Mouse (Mus musculus) stomach, postnatal 0 days (tissue): ENCODE data around the gene Ano2. TPM values are rescaled to one million over a fixed set of nuclear protein-coding genes. Genes with fewer than 3 reads are reported as not detected.

Source experiments
- ATAC-seq: fragments of 200-750 bp; cut with Nextera tagmentation; 2 replicates; pipeline ENCODE4 v1.8.0; 2017; ENCODE audit not compliant: low FRiP score, low TSS enrichment
- DNase-seq: peaks from one replicate; pipeline ENCODE4 v3.0.0-alpha.2; 2016; ENCODE audit warnings: low spot score
- H3K27ac ChIP-seq: fragments of 300-500 bp; sonication (generic); replicated peaks from 2 replicates; pipeline ENCODE4 v1.5.1; 2014; ENCODE audit warnings: mild to moderate bottlenecking, control low read depth
- H3K27me3 ChIP-seq: fragments of 300-500 bp; sonication (generic); 2 replicates; pipeline ENCODE4 v1.6.1; 2014; ENCODE audit warnings: low read length; ENCODE audit not compliant: control insufficient read depth, insufficient read depth
- H3K36me3 ChIP-seq: fragments of 300-500 bp; sonication (generic); 2 replicates; pipeline ENCODE4 v1.6.1; 2014; ENCODE audit warnings: low read length, mixed read lengths; ENCODE audit not compliant: control insufficient read depth, insufficient read depth
- H3K4me1 ChIP-seq: fragments of 300-500 bp; sonication (generic); replicated peaks from 2 replicates; pipeline ENCODE4 v1.6.1; 2014; ENCODE audit warnings: antibody characterized with exemption; ENCODE audit not compliant: control insufficient read depth, insufficient read depth
- H3K4me2 ChIP-seq: fragments of 300-500 bp; sonication (generic); replicated peaks from 2 replicates; pipeline ENCODE4 v1.6.1; 2014; ENCODE audit warnings: low read depth, mild to moderate bottlenecking, control low read depth, moderate library complexity
- H3K4me3 ChIP-seq: fragments of 300-500 bp; sonication (generic); 2 replicates; pipeline ENCODE4 v1.5.1; 2014; ENCODE audit warnings: low read depth, low read length, control low read depth
- H3K9ac ChIP-seq: fragments of 300-500 bp; sonication (generic); 2 replicates; pipeline ENCODE4 v1.6.1; 2014; ENCODE audit warnings: mild to moderate bottlenecking, low read length, control low read depth, mixed read lengths
- H3K9me3 ChIP-seq: fragments of 300-500 bp; sonication (generic); 2 replicates; pipeline ENCODE4 v1.6.1; 2016; ENCODE audit warnings: low read length; ENCODE audit not compliant: control insufficient read depth
- CTCF ChIP-seq: IDR thresholded peaks from 2 replicates; pipeline ENCODE4 v1.5.1; 2016; ENCODE audit warnings: antibody characterized with exemption, low read depth, mild to moderate bottlenecking, moderate library complexity
- EP300 ChIP-seq: optimal IDR thresholded peaks from 2 replicates; pipeline ENCODE3; 2016; ENCODE audit warnings: antibody characterized with exemption
- WGBS: fragments of 180-500 bp; shearing (Covaris S2); extraction: QIAGEN DNeasy Blood & Tissue Kit; methylation state at CpG from one replicate; pipeline ENCODE4 v1.1.7; 2014; 5-methylcytosine and 5-hydroxymethylcytosine counted together
- polyA plus RNA-seq: library from polyadenylated mRNA; unstranded; fragments of >200 nt; fragmentation: Nextera tagmentation; extraction: Ambion mirVana; gene quantifications from 2 replicates; pipeline ENCODE4 v1.2.1, GENCODE M21; 2015

Ano2 gene
- polyA plus RNA-seq, 1 experiment from 2014 or later, result 0.17 TPM

DNA sequence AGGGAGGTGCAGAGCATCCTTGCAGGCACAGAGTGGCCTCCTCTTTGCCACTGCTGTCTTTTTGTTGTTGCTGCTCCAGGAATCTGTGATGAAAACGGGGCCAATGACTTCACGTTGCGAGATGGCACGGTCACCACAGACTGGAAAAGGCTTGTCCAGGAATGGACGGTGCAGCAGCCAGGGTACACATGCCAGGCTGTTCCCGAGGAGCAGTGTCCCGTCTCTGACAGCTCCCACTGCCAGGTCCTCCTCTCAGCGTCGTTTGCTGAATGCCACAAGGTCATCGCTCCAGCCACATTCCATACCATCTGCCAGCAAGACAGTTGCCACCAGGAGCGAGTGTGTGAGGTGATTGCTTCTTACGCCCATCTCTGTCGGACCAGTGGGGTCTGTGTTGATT, 33.3 kb upstream of the Ano2 start:
- no peak for ATAC-seq
- no peak for TF ChIP-seq CTCF
- no peak for TF ChIP-seq EP300

DNA sequence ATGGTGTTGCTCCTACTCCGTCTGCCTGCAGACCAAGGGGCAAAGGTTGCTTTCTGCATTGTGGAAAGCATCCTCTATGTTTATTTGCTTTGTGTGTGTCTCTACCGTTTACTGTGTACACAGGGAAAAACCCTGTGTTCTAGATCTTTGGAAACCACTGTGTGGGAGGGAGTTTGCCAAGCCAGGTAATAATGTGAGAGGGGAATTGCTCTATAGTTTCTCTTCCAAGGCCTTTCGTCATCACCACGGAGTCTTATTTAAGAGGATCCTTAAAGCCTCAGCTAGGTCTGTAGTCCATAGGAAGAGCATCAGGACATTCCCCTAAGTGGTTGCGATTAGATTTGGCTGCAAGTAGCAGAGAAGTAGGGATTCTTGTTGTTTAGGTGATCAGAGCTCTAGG, 32.3 kb upstream of the Ano2 start:
- DNase-seq, result no peak
- ATAC-seq, result no peak
- Histone ChIP-seq H3K36me3 (no peaks in the 10 kb centered on the region), H3K4me2 (no peak overlapping the region), H3K4me3 (no peak overlapping the region), H3K9me3 (no peaks in the 10 kb centered on the region), H3K27ac (no peak overlapping the region), H3K4me1 (no peaks in the 10 kb centered on the region), H3K27me3 (no peaks in the 10 kb centered on the region), H3K9ac (no peak overlapping the region)
- WGBS, result 74% methylated on average over 5 of the region's 5 CpGs
- TF ChIP-seq EP300 (no peak), CTCF (no peak)

More for the DNA sequence above, 33.3 kb upstream of the Ano2 start:
- Histone ChIP-seq H3K9ac (no peak overlapping the region), H3K36me3 (no peaks in the 10 kb centered on the region), H3K27me3 (no peaks in the 10 kb centered on the region), H3K27ac (no peak overlapping the region), H3K4me3 (no peak overlapping the region), H3K9me3 (no peaks in the 10 kb centered on the region), H3K4me2 (no peak overlapping the region), H3K4me1 (no peaks in the 10 kb centered on the region)
- WGBS, result 81% methylated on average over 13 of the region's 13 CpGs
- DNase-seq, result no peak

DNA sequence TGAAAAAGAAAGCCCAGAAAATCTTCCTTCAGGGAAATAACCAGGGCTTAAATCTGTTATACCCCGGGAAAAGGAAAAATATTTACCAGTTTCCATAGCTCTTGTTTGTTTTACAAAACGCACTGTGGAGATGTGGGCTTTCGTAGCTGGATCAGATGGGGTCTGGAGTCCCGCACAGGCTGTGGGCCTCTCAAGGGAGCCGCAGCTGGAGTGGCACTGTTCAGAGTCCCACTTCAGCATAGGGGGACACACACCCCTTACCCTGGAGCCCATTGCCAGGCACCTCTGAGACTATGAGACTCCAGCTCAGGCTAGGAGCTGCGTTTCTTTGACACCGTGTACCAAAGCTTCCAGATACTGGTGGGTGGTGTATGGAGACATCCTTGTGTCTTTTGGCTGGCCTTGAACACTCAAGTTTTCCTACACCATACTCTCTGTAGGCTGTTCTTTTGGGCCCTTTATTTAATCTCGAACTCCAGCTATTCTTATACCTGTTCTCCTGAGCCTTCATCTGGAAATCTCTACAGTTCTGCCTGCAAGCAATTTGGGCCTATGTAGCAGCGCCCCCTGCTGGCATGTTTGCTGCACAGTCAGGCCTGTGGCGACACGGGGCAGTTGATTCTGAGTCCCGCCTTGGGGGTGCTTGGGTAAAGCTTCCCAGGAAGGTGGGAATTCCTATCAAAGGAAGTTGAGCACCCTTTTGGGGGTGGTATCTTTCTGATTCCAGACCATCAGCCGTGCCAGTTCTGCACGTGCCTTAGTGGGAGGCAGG, 28.9 kb upstream of the Ano2 start:
- 38% methylated on average over 14 of the region's 14 CpGs for WGBS
- no peaks in the 10 kb centered on the region for H3K4me1 ChIP-seq
- TF ChIP-seq CTCF (peak; percentile 94), EP300 (no peak)
- H3K9ac ChIP-seq, result no peak overlapping the region
- no peaks in the 10 kb centered on the region for H3K36me3 ChIP-seq
- no peak overlapping the region for H3K4me2 ChIP-seq
- no peak overlapping the region for H3K27ac ChIP-seq
- H3K4me3 ChIP-seq, result no peak overlapping the region
- H3K9me3 ChIP-seq, result no peaks in the 10 kb centered on the region
- DNase-seq (peak; percentile 81), ATAC-seq (no peak)
- no peaks in the 10 kb centered on the region for H3K27me3 ChIP-seq

DNA sequence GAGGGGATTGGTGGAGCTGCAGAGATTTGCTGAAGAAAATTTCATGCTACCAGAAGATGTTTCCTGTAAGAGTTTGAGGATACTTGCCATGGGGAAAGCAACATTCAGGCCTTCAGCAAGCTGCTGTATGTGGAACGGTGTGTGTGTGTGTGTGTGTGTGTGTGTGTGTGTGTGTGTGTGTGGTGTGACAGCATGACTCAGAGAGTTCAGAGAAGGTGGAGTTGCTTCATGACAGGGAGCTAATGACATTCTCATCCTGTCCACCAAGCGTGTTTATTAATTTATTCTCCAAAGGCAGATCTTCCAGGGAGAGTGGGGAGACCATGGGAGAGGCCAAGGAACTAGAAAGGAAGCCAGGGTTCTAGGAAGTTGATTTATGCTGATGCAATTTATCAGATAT, 26.3 kb upstream of the Ano2 start:
- ATAC-seq (no peak), DNase-seq (no peak)
- Histone ChIP-seq H3K9me3 (no peaks in the 10 kb centered on the region), H3K27ac (no peak overlapping the region), H3K27me3 (no peaks in the 10 kb centered on the region), H3K9ac (no peak overlapping the region), H3K4me3 (no peak overlapping the region), H3K4me2 (no peak overlapping the region), H3K4me1 (no peaks in the 10 kb centered on the region), H3K36me3 (no peaks in the 10 kb centered on the region)
- TF ChIP-seq CTCF (no peak), EP300 (no peak)
- WGBS, result 46% methylated on average over 2 of the region's 2 CpGs

DNA sequence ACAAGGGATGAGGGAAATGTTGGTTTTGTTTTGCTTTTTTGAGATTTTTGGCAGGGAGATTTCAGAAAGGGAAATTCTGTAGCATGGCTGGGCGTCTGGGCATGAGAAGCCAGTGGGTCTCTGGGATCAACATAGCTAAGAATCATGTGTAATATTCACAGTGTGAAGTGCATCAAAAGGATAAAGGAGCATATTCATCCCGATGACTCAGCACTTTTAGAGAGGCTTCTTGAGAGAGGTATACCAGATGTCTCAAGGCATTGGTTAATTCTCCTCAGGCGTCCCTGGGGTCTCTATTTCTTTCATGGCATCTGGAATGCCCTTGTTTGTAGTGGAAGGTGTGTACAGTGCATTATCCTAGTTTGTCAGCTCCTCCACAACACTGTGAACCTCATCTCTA, 18.4 kb upstream of the Ano2 start:
- TF ChIP-seq CTCF (no peak), EP300 (no peak)
- H3K36me3 ChIP-seq, result no peaks in the 10 kb centered on the region
- 83% methylated on average over 3 of the region's 3 CpGs for WGBS
- no peak for ATAC-seq
- no peaks in the 10 kb centered on the region for H3K9me3 ChIP-seq
- H3K27ac ChIP-seq, result no peak overlapping the region
- no peaks in the 10 kb centered on the region for H3K4me1 ChIP-seq
- H3K27me3 ChIP-seq, result no peaks in the 10 kb centered on the region
- no peak overlapping the region for H3K9ac ChIP-seq
- DNase-seq, result no peak
- H3K4me3 ChIP-seq, result no peak overlapping the region
- no peak overlapping the region for H3K4me2 ChIP-seq

DNA sequence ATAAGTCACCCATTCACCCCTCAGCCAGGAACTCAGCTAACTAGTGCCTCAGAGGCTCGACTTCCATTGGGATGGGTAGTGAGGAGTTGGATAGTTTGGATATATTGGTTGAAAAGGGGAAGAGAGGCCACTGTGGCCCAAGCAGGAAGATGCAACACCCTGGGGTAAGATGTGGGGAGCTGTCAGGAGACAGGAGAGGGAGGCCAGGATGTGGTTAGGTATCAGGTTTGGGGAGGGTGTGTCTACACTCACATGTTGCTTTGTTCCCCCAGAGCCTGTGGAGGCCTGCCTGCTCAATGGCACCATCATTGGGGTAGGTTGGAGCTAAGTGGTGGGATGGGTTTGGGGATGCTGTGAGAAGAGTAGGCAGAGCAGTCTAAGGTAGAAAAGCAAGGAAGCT, 11.7 kb upstream of the Ano2 start:
- Histone ChIP-seq H3K4me1 (no peaks in the 10 kb centered on the region), H3K27me3 (no peaks in the 10 kb centered on the region), H3K36me3 (no peaks in the 10 kb centered on the region), H3K27ac (no peak overlapping the region), H3K4me3 (no peak overlapping the region), H3K9ac (no peak overlapping the region), H3K4me2 (no peak overlapping the region), H3K9me3 (no peaks in the 10 kb centered on the region)
- DNase-seq (no peak), ATAC-seq (no peak)
- 55% methylated on average over 1 of the region's 1 CpGs for WGBS
- no peak for TF ChIP-seq EP300
- no peak for TF ChIP-seq CTCF
